Mouse (Mus musculus) erythroid progenitor cell, adult 5-6 weeks (primary cell): ENCODE data around the gene Utp14b. TPM values are rescaled to one million over a fixed set of nuclear protein-coding genes. Genes with fewer than 3 reads are reported as not detected.

Experiments
- ATAC-seq: replicated peaks from 2 replicates; pipeline ENCODE4 v1.8.0; 2016; ENCODE audit warnings: moderate number of reproducible peaks, mild to moderate bottlenecking, moderate TSS enrichment, inconsistent platforms; ENCODE audit not compliant: poor library complexity, low FRiP score, severe bottlenecking
- total RNA-seq, 2 experiments: library from RNA; stranded (forward) in 1 of 2; stranded (reverse) in 1 of 2; fragments of 150-400 nt in 1 of 2; fragments of 186-747, 209-891 nt in 1 of 2; gene quantifications; 2 replicates each; pipeline versions ENCODE4 v1.2.3 to v1.2.4; 2015 to 2017; ENCODE audit warnings: low replicate concordance in 2 of 2

Utp14b gene
- total RNA-seq (2015; ENCODE audit: low replicate concordance) (0.72 and 3.8 TPM in 2 replicates), total RNA-seq (2017; ENCODE audit: low replicate concordance) (2.3 and 2.4 TPM in 2 replicates)

- peak; percentile 100 for ATAC-seq
Measured at GRCm38 (mm10) chr1:78657671-78658440, at the start of gene Utp14b, which contains the start of gene Acsl3. Gene Utp14b (plus strand): TSS chr1:78658038. Gene Acsl3 (plus strand): TSS chr1:78657825.

- ATAC-seq: no peak
Measured at GRCm38 (mm10) chr1:78609134-78609907, 48.5 kb upstream of the Utp14b start.

- ATAC-seq: no peak
Measured at GRCm38 (mm10) chr1:78611039-78611438, 46.8 kb upstream of the Utp14b start.

GRCm38 (mm10) chr1:78612959-78613358 lies 44.9 kb upstream of the Utp14b start:
- ATAC-seq: no peak

GRCm38 (mm10) chr1:78624352-78624751 lies 33.5 kb upstream of the Utp14b start:
- no peak for ATAC-seq

- ATAC-seq: no peak
Measured at GRCm38 (mm10) chr1:78634486-78634885, 23.4 kb upstream of the Utp14b start.

GRCm38 (mm10) chr1:78640871-78641270 lies 17.0 kb upstream of the Utp14b start:
- no peak for ATAC-seq

GRCm38 (mm10) chr1:78641791-78642190 lies 16.0 kb upstream of the Utp14b start:
- ATAC-seq: no peak

GRCm38 (mm10) chr1:78642197-78642596 lies 15.6 kb upstream of the Utp14b start:
- ATAC-seq: no peak

- no peak for ATAC-seq
Measured at GRCm38 (mm10) chr1:78647317-78647885, 10.4 kb upstream of the Utp14b start.

GRCm38 (mm10) chr1:78649269-78650061 lies 8.4 kb upstream of the Utp14b start:
- no peak for ATAC-seq

GRCm38 (mm10) chr1:78656472-78656871 lies 1.4 kb upstream of the Utp14b start:
- ATAC-seq: no peak

GRCm38 (mm10) chr1:78657021-78657629 lies 713 bp upstream of the Utp14b start:
- ATAC-seq: no peak

- ATAC-seq: no peak
Measured at GRCm38 (mm10) chr1:78658441-78659269, 817 bp downstream of the Utp14b start.

- no peak for ATAC-seq
Measured at GRCm38 (mm10) chr1:78659270-78659823, 1.5 kb downstream of the Utp14b start.

- no peak for ATAC-seq
Measured at GRCm38 (mm10) chr1:78664326-78664725, 6.5 kb downstream of the Utp14b start.

GRCm38 (mm10) chr1:78665954-78666499 lies 8.2 kb downstream of the Utp14b start:
- ATAC-seq: no peak

GRCm38 (mm10) chr1:78666585-78666984 lies 8.7 kb downstream of the Utp14b start:
- no peak for ATAC-seq
